Mouse (Mus musculus) right cerebral cortex, postnatal 14 days (tissue): ENCODE results near the gene Asb12.
A peak's percentile ranks its signal among the peaks of the same experiment; 100 is the strongest.
"Not testable (repeated sequence)": the region's sequence is repeated elsewhere in the genome, so short reads cannot be mapped to it uniquely, and the experiment has no call there.

ENCODE experiments used
- DNase-seq: peaks from one replicate; pipeline ENCODE4 v3.0.0; 2022

The Asb12 gene

DNA sequence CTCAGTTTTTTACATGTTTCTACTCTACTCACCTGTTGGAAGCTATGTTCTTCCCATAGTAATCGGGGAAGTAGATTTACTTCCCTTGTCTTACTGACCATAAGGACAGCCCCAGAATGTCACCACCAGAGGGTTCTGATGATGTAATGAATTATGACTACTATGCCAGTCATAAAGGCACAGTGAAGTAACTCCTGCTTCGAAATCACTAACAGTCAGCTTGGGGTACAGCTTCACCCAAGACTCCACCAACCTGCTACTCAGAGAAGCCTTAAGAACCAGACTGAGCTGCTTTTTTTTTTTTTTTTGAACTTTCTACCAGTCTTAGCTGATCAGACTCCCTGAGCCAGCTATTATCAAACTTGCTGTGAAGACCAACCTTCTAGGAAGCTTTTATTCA, at the start of gene Asb12, which contains the start of gene Pfn5:
Gene Asb12 (minus strand): TSS at position 101 of the 400 bp plus-strand sequence.
Gene Pfn5 (plus strand): TSS at position 218 of the 400 bp plus-strand sequence.
- DNase-seq: no peak

GRCm38 (mm10) chrX:95600609-95601008, 42.8 kb upstream of the Asb12 start:
- no peak for DNase-seq

GRCm38 (mm10) chrX:95554321-95554720, 3.5 kb downstream of the Asb12 start:
- no peak for DNase-seq

DNA sequence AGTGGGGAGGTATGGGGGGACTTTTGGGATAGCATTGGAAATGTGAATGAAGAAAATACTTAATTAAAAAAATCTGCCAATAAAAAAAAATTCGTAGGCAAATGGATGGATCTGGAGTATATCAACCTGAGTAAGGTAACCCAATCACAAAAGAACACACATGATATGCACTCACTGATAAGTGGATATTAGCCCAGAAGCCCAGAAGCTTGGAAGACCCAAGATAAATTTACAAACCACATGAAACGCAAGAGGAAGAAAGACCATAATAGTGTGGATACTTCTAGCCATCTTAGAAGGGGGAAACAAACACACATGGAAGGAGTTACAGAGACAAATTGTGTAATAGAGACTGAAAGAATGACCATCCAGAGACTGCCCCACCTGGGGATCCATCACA, 22.3 kb downstream of the Asb12 start:
- DNase-seq: not testable (repeated sequence)

DNA sequence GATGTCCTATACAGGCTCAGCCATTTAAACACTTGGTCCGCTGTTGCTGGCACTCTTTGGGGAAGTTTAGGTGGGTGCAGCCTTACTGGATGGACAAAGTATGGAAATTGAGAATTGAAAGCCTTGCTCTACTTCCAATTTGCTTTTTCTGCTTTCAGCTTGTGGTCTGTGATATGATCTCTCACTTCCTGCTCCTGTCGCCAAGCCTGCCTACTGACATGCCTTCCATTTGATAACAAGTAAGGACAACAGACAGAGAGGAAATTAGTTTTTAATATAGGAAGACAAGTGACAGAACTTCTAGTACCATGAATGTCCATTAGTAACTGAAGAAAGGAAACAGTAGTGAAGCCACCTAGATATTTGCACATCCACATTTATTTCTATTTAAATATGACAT, 32.6 kb downstream of the Asb12 start:
- DNase-seq: no peak

GRCm38 (mm10) chrX:95523883-95524282, 33.9 kb downstream of the Asb12 start:
- DNase-seq: no peak

DNA sequence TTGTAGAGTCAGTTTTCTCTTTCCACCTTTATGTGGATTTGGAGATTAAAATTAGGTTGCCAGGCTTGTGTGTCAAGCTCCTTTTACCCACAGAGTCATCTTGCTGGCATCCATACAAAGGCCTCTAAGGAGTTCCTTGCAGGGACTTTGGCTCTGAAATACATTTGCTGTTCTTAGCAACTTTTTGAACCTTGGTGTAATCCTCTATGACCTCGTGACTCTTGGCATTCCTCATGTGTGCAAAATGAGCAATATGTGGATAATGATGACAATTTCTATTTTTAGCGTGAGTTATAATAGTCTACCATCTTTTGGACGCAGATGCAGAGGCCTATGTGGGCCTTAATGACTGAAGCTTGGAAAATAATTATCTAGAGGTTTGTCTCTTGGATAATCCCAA, 100.6 kb downstream of the Asb12 start:
- no peak for DNase-seq

DNA sequence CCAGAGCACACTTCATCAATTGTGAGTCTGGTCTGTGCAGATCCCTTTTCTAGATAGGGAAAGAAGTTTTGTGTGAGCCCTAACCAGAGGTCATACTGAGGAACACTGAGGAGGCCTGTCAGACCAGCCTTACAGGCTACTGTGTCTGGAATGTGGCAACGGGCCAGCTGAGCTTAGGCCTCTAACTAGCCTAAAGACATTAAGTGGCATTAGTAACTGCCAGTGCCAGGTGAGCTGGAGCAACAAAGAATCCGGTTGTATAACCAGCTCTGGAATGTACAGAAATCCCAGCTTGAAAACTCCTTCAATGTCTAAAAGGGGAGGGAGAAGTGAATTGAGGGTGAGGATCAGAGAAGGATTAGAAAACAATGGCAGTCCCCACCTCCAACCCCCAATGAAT, 111.9 kb downstream of the Asb12 start:
- DNase-seq: no peak

- DNase-seq: no peak
These were observed 112.6 kb downstream of the Asb12 start for GRCm38 (mm10) chrX:95445141-95445540.

GRCm38 (mm10) chrX:95444776-95445111, 113.0 kb downstream of the Asb12 start, which contains the start of gene Amer1:
Amer1 (minus strand) TSS chrX:95444872.
- peak; percentile 82 for DNase-seq

GRCm38 (mm10) chrX:95443898-95444775, 113.7 kb downstream of the Asb12 start:
- peak; percentile 22 for DNase-seq

DNA sequence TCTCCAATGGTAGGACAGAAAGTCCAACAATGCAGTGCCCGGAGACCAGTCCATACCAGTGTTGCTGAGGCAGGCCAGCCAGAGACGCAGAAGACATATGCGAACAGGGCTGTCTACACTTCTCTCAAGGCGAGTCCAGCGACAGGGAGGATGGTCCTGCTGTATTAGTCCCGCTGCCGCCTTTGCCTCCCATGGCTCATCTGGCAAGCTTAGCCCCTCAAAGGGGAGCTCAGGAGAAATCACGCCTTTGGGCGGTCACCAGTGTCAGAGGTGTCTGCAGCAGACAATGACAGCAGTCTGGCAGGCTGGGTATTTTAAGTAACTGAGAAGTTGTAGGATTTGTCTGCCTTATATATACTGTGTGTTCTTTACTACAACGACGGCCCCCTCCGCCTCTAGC, 114.4 kb downstream of the Asb12 start:
- DNase-seq: no peak

DNA sequence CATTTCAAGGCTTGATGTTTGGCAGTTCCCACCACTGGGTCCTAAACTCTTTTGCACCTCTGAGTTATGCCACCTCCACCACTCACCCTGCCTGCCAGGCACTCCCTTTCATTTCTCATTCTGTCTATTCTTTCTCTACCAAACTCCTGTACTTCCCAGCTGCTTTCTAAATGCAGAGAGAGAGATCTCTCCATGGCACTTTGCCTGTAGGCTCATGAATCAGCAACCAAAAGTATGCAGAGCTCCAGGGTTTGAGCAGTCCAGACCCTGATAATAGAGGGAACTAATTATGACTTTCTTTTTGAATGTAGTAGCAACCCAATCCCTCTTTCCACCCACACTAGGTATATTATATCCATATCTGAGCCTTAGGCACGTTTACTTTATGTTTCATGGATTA, 115.5 kb downstream of the Asb12 start:
- no peak for DNase-seq

- no peak for DNase-seq
These were observed 116.5 kb downstream of the Asb12 start for GRCm38 (mm10) chrX:95441290-95441689.

- DNase-seq: no peak
These were observed 119.3 kb downstream of the Asb12 start for GRCm38 (mm10) chrX:95438491-95438890.

- DNase-seq: no peak
These were observed 120.6 kb downstream of the Asb12 start for GRCm38 (mm10) chrX:95437236-95437635.
